Mouse (Mus musculus): ENCODE results near the gene Rbfox1. TPM values are rescaled to one million over a fixed set of nuclear protein-coding genes. Genes with fewer than 3 reads are reported as not detected.

The Rbfox1 gene
- polyA plus RNA-seq, 1 experiment = not detected

- TF ChIP-seq CTCF (IDR thresholded peaks at IDR 0.05; ENCODE audit: insufficient read depth, low read depth, low read length) = no peak
- TF ChIP-seq POLR2A (IDR thresholded peaks at IDR 0.05; ENCODE audit: insufficient read depth, low read depth, low read length) = no peak
- H3K4me1 ChIP-seq (ENCODE audit: control insufficient read depth, insufficient read depth, low read length) = no peaks in the 10 kb centered on the region
- H3K27ac ChIP-seq (ENCODE audit: insufficient read depth, low read depth, low read length) = no peak overlapping the region
- no peak overlapping the region for H3K4me3 ChIP-seq (ENCODE audit: insufficient read depth, low read depth, low read length)
- WGBS = 63% methylated on average over 1 of the region's 1 CpGs
Observed at GRCm38 (mm10) chr16:6821741-6822140, 936.6 kb downstream of the Rbfox1 start.

- Histone ChIP-seq H3K4me1 (ENCODE audit: control insufficient read depth, insufficient read depth, low read length) (no peaks in the 10 kb centered on the region), H3K27ac (ENCODE audit: insufficient read depth, low read depth, low read length) (no peak overlapping the region), H3K4me3 (ENCODE audit: insufficient read depth, low read depth, low read length) (no peak overlapping the region)
- TF ChIP-seq CTCF (IDR thresholded peaks at IDR 0.05; ENCODE audit: insufficient read depth, low read depth, low read length) (no peak), POLR2A (IDR thresholded peaks at IDR 0.05; ENCODE audit: insufficient read depth, low read depth, low read length) (no peak)
- WGBS = 92% methylated on average over 6 of the region's 6 CpGs
Observed at GRCm38 (mm10) chr16:6829892-6830524, 944.9 kb downstream of the Rbfox1 start.

- TF ChIP-seq POLR2A (IDR thresholded peaks at IDR 0.05; ENCODE audit: insufficient read depth, low read depth, low read length) = no peak
- TF ChIP-seq CTCF (IDR thresholded peaks at IDR 0.05; ENCODE audit: insufficient read depth, low read depth, low read length) = no peak
- H3K4me3 ChIP-seq (ENCODE audit: insufficient read depth, low read depth, low read length) = no peak overlapping the region
- H3K27ac ChIP-seq (ENCODE audit: insufficient read depth, low read depth, low read length) = no peak overlapping the region
- no peaks in the 10 kb centered on the region for H3K4me1 ChIP-seq (ENCODE audit: control insufficient read depth, insufficient read depth, low read length)
Observed at GRCm38 (mm10) chr16:6833486-6833885, 948.3 kb downstream of the Rbfox1 start.

- Histone ChIP-seq H3K4me1 (ENCODE audit: control insufficient read depth, insufficient read depth, low read length) (no peaks in the 10 kb centered on the region), H3K27ac (ENCODE audit: insufficient read depth, low read depth, low read length) (no peak overlapping the region), H3K4me3 (ENCODE audit: insufficient read depth, low read depth, low read length) (no peak overlapping the region)
- TF ChIP-seq CTCF (IDR thresholded peaks at IDR 0.05; ENCODE audit: insufficient read depth, low read depth, low read length) (no peak), POLR2A (IDR thresholded peaks at IDR 0.05; ENCODE audit: insufficient read depth, low read depth, low read length) (no peak)
- 80% methylated on average over 5 of the region's 5 CpGs for WGBS
Observed at GRCm38 (mm10) chr16:6835051-6835450, 949.9 kb downstream of the Rbfox1 start.

GRCm38 (mm10) chr16:6839299-6839995 is 954.3 kb downstream of the Rbfox1 start:
- no peak for TF ChIP-seq POLR2A (IDR thresholded peaks at IDR 0.05; ENCODE audit: insufficient read depth, low read depth, low read length)
- TF ChIP-seq CTCF (IDR thresholded peaks at IDR 0.05; ENCODE audit: insufficient read depth, low read depth, low read length) = peak; percentile 67
- Histone ChIP-seq H3K4me1 (ENCODE audit: control insufficient read depth, insufficient read depth, low read length) (peaks cover 2% of the 10 kb centered on the region; the same call in 1 of the 2 replicates), H3K4me3 (ENCODE audit: insufficient read depth, low read depth, low read length) (no peak overlapping the region), H3K27ac (ENCODE audit: insufficient read depth, low read depth, low read length) (no peak overlapping the region)
- 31% methylated on average over 15 of the region's 15 CpGs for WGBS

GRCm38 (mm10) chr16:6840007-6840406 is 954.9 kb downstream of the Rbfox1 start:
- 57% methylated on average over 3 of the region's 3 CpGs for WGBS
- H3K4me1 ChIP-seq (ENCODE audit: control insufficient read depth, insufficient read depth, low read length) = peaks cover 2% of the 10 kb centered on the region; the same call in 1 of the 2 replicates
- no peak overlapping the region for H3K27ac ChIP-seq (ENCODE audit: insufficient read depth, low read depth, low read length)
- TF ChIP-seq CTCF (IDR thresholded peaks at IDR 0.05; ENCODE audit: insufficient read depth, low read depth, low read length) (no peak), POLR2A (IDR thresholded peaks at IDR 0.05; ENCODE audit: insufficient read depth, low read depth, low read length) (no peak)
- H3K4me3 ChIP-seq (ENCODE audit: insufficient read depth, low read depth, low read length) = no peak overlapping the region

GRCm38 (mm10) chr16:6840461-6840860 is 955.3 kb downstream of the Rbfox1 start:
- no peak for TF ChIP-seq CTCF (IDR thresholded peaks at IDR 0.05; ENCODE audit: insufficient read depth, low read depth, low read length)
- TF ChIP-seq POLR2A (IDR thresholded peaks at IDR 0.05; ENCODE audit: insufficient read depth, low read depth, low read length) = no peak
- WGBS = 73% methylated on average over 7 of the region's 7 CpGs
- H3K27ac ChIP-seq (ENCODE audit: insufficient read depth, low read depth, low read length) = no peak overlapping the region
- peaks cover 2% of the 10 kb centered on the region; the same call in 1 of the 2 replicates for H3K4me1 ChIP-seq (ENCODE audit: control insufficient read depth, insufficient read depth, low read length)
- no peak overlapping the region for H3K4me3 ChIP-seq (ENCODE audit: insufficient read depth, low read depth, low read length)

GRCm38 (mm10) chr16:6842066-6842785 is 957.1 kb downstream of the Rbfox1 start:
- H3K4me3 ChIP-seq (ENCODE audit: insufficient read depth, low read depth, low read length) = no peak overlapping the region
- no peak overlapping the region for H3K27ac ChIP-seq (ENCODE audit: insufficient read depth, low read depth, low read length)
- peaks cover 2% of the 10 kb centered on the region; the same call in 1 of the 2 replicates for H3K4me1 ChIP-seq (ENCODE audit: control insufficient read depth, insufficient read depth, low read length)
- WGBS = 62% methylated on average over 8 of the region's 8 CpGs
- TF ChIP-seq CTCF (IDR thresholded peaks at IDR 0.05; ENCODE audit: insufficient read depth, low read depth, low read length) (no peak), POLR2A (IDR thresholded peaks at IDR 0.05; ENCODE audit: insufficient read depth, low read depth, low read length) (no peak)

GRCm38 (mm10) chr16:6844659-6845058 is 959.5 kb downstream of the Rbfox1 start:
- WGBS = 71% methylated on average over 4 of the region's 4 CpGs
- TF ChIP-seq CTCF (IDR thresholded peaks at IDR 0.05; ENCODE audit: insufficient read depth, low read depth, low read length) (no peak), POLR2A (IDR thresholded peaks at IDR 0.05; ENCODE audit: insufficient read depth, low read depth, low read length) (no peak)
- H3K4me3 ChIP-seq (ENCODE audit: insufficient read depth, low read depth, low read length) = no peak overlapping the region

More at GRCm38 (mm10) chr16:6844659-6845058, 959.5 kb downstream of the Rbfox1 start:
- Histone ChIP-seq H3K4me1 (ENCODE audit: control insufficient read depth, insufficient read depth, low read length) (peaks cover 2% of the 10 kb centered on the region; the same call in 1 of the 2 replicates), H3K27ac (ENCODE audit: insufficient read depth, low read depth, low read length) (no peak overlapping the region)

All from olfactory bulb, adult 2 months (tissue).